23 mouse cellular contexts compared by ENCODE assay signal in the genomic region with DNA sequence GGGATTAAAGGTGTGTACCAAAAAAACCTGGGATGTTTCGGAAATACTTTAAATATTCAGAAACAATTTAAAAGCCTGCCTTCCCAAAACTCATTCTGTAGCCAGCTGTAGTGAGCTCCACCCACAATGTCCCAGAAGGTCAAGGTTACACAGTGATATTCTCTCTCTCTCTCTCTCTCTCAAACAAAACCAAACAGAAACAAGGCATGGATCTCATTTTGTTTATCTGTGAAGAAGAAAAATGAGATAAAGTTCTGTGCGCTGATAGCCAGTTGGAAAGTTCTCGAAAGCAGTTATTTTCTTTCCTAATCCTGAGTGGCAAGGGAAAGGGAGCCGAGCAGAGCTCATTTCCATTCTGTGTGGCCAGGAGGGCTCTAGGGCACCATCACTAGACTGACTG.
DNase-seq lines count a peak whose midpoint lies in the region; ATAC-seq and TF ChIP-seq lines count a peak whose summit lies in the region.
"Had no signal": no experiment of that assay in that cellular context is flagged by ENCODE, and none has a peak within 500 bp of the region (broad histone marks: within the 10 kb centered on the region; RNA-seq: fewer than 3 reads in every experiment).

No protein-coding gene starts in this region.

- H3K4me2 ChIP-seq in heart, embryonic 11.5 days = no peak overlapping the region
- no peak overlapping the region for H3K4me2 ChIP-seq in lung, postnatal 0 days (replicated peaks; ENCODE audit: low read depth, low read length)
- H3K4me2 ChIP-seq: embryonic facial prominence, embryonic 15.5 days; forebrain, embryonic 15.5 days; intestine, embryonic 15.5 days; midbrain, embryonic 13.5 days had no signal

- H3K9ac ChIP-seq in heart, embryonic 11.5 days (ENCODE audit: low read depth, low read length) = no peak overlapping the region
- H3K9ac ChIP-seq in liver, adult 2 months (ENCODE audit: low read depth, low read length) = no peak overlapping the region
- no peak overlapping the region for H3K9ac ChIP-seq in lung, postnatal 0 days (replicated peaks; ENCODE audit: low read depth)
- H3K9ac ChIP-seq: embryonic facial prominence, embryonic 15.5 days; forebrain, embryonic 15.5 days; intestine, embryonic 15.5 days; liver, embryonic 14.5 days; midbrain, embryonic 13.5 days had no signal

- TF ChIP-seq CTCF in liver, adult 2 months (IDR thresholded peaks at IDR 0.05; ENCODE audit: low read depth, low read length) = no peak
- TF ChIP-seq CTCF in lung, postnatal 0 days (IDR thresholded peaks at IDR 0.05) = no peak

- peaks cover 14% of the 10 kb centered on the region for H3K36me3 ChIP-seq in heart, embryonic 11.5 days (ENCODE audit: control insufficient read depth, insufficient read depth, low read length)
- peaks cover 38% of the 10 kb centered on the region for H3K36me3 ChIP-seq in liver, adult 2 months (ENCODE audit: control insufficient read depth, insufficient read depth, low read length)
- H3K36me3 ChIP-seq in lung, postnatal 0 days (ENCODE audit: insufficient read depth, low read length) = peaks cover 36% of the 10 kb centered on the region

- no peaks in the 10 kb centered on the region for H3K9me3 ChIP-seq in heart, embryonic 11.5 days (replicated peaks; ENCODE audit: control insufficient read depth, low read length)
- no peaks in the 10 kb centered on the region for H3K9me3 ChIP-seq in lung, postnatal 0 days (ENCODE audit: low read length)
- H3K9me3 ChIP-seq: embryonic facial prominence, embryonic 15.5 days; forebrain, embryonic 15.5 days; hindbrain, embryonic 10.5 days; intestine, embryonic 15.5 days; megakaryocyte, embryonic 14.5 days; midbrain, embryonic 13.5 days had no signal

- ATAC-seq in heart, embryonic 11.5 days (replicated peaks; ENCODE audit: insufficient number of reproducible peaks, low FRiP score, low TSS enrichment) = no peak
- peak; percentile 45; the same call in 1 of the 2 replicates for ATAC-seq in lung, postnatal 0 days
- ATAC-seq: forebrain, embryonic 15.5 days; hindbrain, embryonic 16.5 days; intestine, embryonic 15.5 days; midbrain, embryonic 13.5 days had no signal

- no peaks in the 10 kb centered on the region for H3K27me3 ChIP-seq in heart, embryonic 11.5 days (ENCODE audit: control insufficient read depth, insufficient read depth, low read length)
- H3K27me3 ChIP-seq in liver, adult 2 months (ENCODE audit: control insufficient read depth, insufficient read depth, low read length) = no peaks in the 10 kb centered on the region
- no peaks in the 10 kb centered on the region for H3K27me3 ChIP-seq in lung, postnatal 0 days (replicated peaks; ENCODE audit: insufficient read depth, low read length)
- H3K27me3 ChIP-seq: embryonic facial prominence, embryonic 15.5 days; forebrain, embryonic 15.5 days; intestine, embryonic 15.5 days; megakaryocyte, embryonic 14.5 days; midbrain, embryonic 13.5 days had no signal

- H3K4me1 ChIP-seq in heart, embryonic 11.5 days (ENCODE audit: control insufficient read depth, insufficient read depth, low read length) = peaks cover 47% of the 10 kb centered on the region
- H3K4me1 ChIP-seq in liver, adult 2 months (ENCODE audit: control insufficient read depth, insufficient read depth, low read length) = peaks cover 3% of the 10 kb centered on the region
- H3K4me1 ChIP-seq in lung, postnatal 0 days (ENCODE audit: insufficient read depth, low read depth, low read length) = 0 out of 2 replicates have a peak, but pooled peaks cover 2% of the 10 kb centered on the region
- H3K4me1 ChIP-seq: embryonic facial prominence, embryonic 15.5 days; hindbrain, embryonic 10.5 days had no signal

- TF ChIP-seq POLR2A in liver, adult 2 months (IDR thresholded peaks at IDR 0.05; ENCODE audit: extremely low read depth, insufficient read depth, low read length) = no peak

- no peak overlapping the region for H3K4me3 ChIP-seq in heart, embryonic 11.5 days (ENCODE audit: low read depth, low read length)
- no peak overlapping the region for H3K4me3 ChIP-seq in liver, adult 2 months (ENCODE audit: insufficient read depth, low read depth, low read length)
- no peak overlapping the region for H3K4me3 ChIP-seq in lung, postnatal 0 days (ENCODE audit: low read depth, low read length)
- H3K4me3 ChIP-seq: embryonic facial prominence, embryonic 15.5 days; forebrain, embryonic 15.5 days; hindbrain, embryonic 10.5 days; intestine, embryonic 15.5 days; layer of hippocampus, adult 2 months; midbrain, embryonic 13.5 days had no signal

- H3K79me2 ChIP-seq in liver, adult 2 months (ENCODE audit: control insufficient read depth, insufficient read depth, low read length) = no peaks in the 10 kb centered on the region

- WGBS in heart, embryonic 11.5 days (ENCODE audit: insufficient replicate concordance) = 60% methylated on average over 4 of the region's 4 CpGs
- WGBS in liver, adult 2 months = 12% methylated on average over 4 of the region's 4 CpGs
- 42% methylated on average over 4 of the region's 4 CpGs for WGBS in lung, postnatal 0 days

- peak overlapping the region; percentile 50; the same call in 1 of the 2 replicates for H3K27ac ChIP-seq in heart, embryonic 11.5 days (ENCODE audit: low read depth, low read length)
- H3K27ac ChIP-seq in liver, adult 2 months (replicated peaks; ENCODE audit: insufficient read depth, low read depth, low read length) = peak overlapping the region; percentile 56
- H3K27ac ChIP-seq in lung, postnatal 0 days (ENCODE audit: low read length) = peak overlapping the region; percentile 22; the same call in 1 of the 2 replicates
- H3K27ac ChIP-seq: forebrain, embryonic 15.5 days; hindbrain, embryonic 10.5 days; layer of hippocampus, adult 2 months; liver, embryonic 14.5 days; midbrain, embryonic 13.5 days had no signal

- DNase-seq in heart, adult 8-10 months (ENCODE audit: low spot score) = no peak
- DNase-seq in liver, adult 2 months (ENCODE audit: extremely low read depth, low read depth, low spot score) = peak; percentile 69
- no peak for DNase-seq in liver
- peak; percentile 36 for DNase-seq in lung, postnatal 0 days (ENCODE audit: low spot score)
- DNase-seq in lung, postnatal 25 days (ENCODE audit: low spot score) = no peak
- peak; percentile 16 for DNase-seq in yolk sac, embryonic 10.5 days (ENCODE audit: low spot score)
- no peak for DNase-seq in gastrocnemius, postnatal 25 days
- DNase-seq: adrenal gland, postnatal 14 days; cerebellum, adult 8-10 months; cerebellum, postnatal 36 days; embryo, embryonic 11 days; kidney, postnatal 25 days; thymus, postnatal 14 days had no signal

- no peak for TF ChIP-seq EP300 in lung, postnatal 0 days (IDR thresholded peaks at IDR 0.05)

Comparison
In these comparisons a context has a peak if more than half of its experiments do, and no peak if none do; other contexts are left out.
1. DNase-seq: peak in liver, adult 2 months (single experiment), lung, postnatal 0 days (single experiment) and yolk sac, embryonic 10.5 days (single experiment); none in heart, adult 8-10 months (single experiment), liver (single experiment), lung, postnatal 25 days (single experiment) and gastrocnemius, postnatal 25 days (single experiment).
2. Peak in every context shown above with its lines, with median percentiles within 50 percentile points of each other: H3K27ac ChIP-seq.